Mouse (Mus musculus) heart, postnatal 0 days (tissue): Measurements from ENCODE around the gene Olfr94.

ENCODE experiments used
- CTCF ChIP-seq: IDR thresholded peaks from 2 replicates; pipeline ENCODE4 v1.5.1; 2016; ENCODE audit warnings: antibody characterized with exemption, control low read depth, low read depth
- EP300 ChIP-seq: IDR thresholded peaks from 2 replicates; pipeline ENCODE4 v1.6.1; 2016; ENCODE audit warnings: antibody characterized with exemption, low read depth

GRCm38 (mm10) chr17:37218486-37218885 lies 17.7 kb upstream of the Olfr94 start:
- TF ChIP-seq CTCF (no peak), EP300 (no peak)
